Mouse (Mus musculus) olfactory bulb, adult 2 months (tissue): ENCODE measurements around the gene Ppa1.

Experiments used
- CTCF ChIP-seq: fragments of 200-500 bp; IDR thresholded peaks from 2 replicates; pipeline ENCODE4 v1.5.1; 2012; ENCODE audit warnings: low read depth, mild to moderate bottlenecking, low read length, moderate library complexity; ENCODE audit not compliant: insufficient read depth
- POLR2A ChIP-seq: fragments of 200-500 bp; IDR thresholded peaks from 2 replicates; pipeline ENCODE4 v1.6.1; 2012; ENCODE audit warnings: mild to moderate bottlenecking, low read depth, low read length, moderate library complexity; ENCODE audit not compliant: insufficient read depth

GRCm38 (mm10) chr10:61665651-61666050 is 17.3 kb downstream of the Ppa1 start:
- TF ChIP-seq CTCF (no peak), POLR2A (no peak)
